Mouse (Mus musculus) heart, postnatal 10 days (tissue): ENCODE data around the gene Dbx1. TPM values are rescaled to one million over a fixed set of nuclear protein-coding genes. Genes with fewer than 3 reads are reported as not detected.

Source experiments
- DNase-seq, 2 experiments: peaks; one replicate each; pipeline ENCODE4 v3.0.0; 2021
- intact Hi-C: fragments of 180-260 bp; cut with DNase I; formaldehyde crosslinking; loops from one replicate; pipeline ENCODE4 v1.15.1; 2025
- total RNA-seq, 2 experiments: library from RNA; stranded (reverse); gene quantifications; 2 replicates each; pipeline ENCODE4 v1.2.3; 2021

The Dbx1 gene
- total RNA-seq, 2 experiments from 2014 or later, result not detected

GRCm38 (mm10) chr7:49633375-49633956, 3.2 kb downstream of the Dbx1 start:
- peak; percentile 31 to 32 for DNase-seq
- intact Hi-C loops, result no loop called here

GRCm38 (mm10) chr7:49632391-49632790, 4.3 kb downstream of the Dbx1 start:
- no peak for DNase-seq
- intact Hi-C loops, result no loop called here

GRCm38 (mm10) chr7:49631885-49632284, 4.8 kb downstream of the Dbx1 start:
- DNase-seq, result no peak
- intact Hi-C loops, result no loop called here

- no peak for DNase-seq
- intact Hi-C loops, result no loop called here
Observed at GRCm38 (mm10) chr7:49620160-49620559, 16.5 kb downstream of the Dbx1 start.

- intact Hi-C loops, result loop anchor here (5.0 kb wide), 1 partner anchor 305 kb away; no protein-coding TSS in a partner anchor
- DNase-seq, result no peak
Observed at GRCm38 (mm10) chr7:49617087-49617486, 19.6 kb downstream of the Dbx1 start.

GRCm38 (mm10) chr7:49616258-49616735, 20.4 kb downstream of the Dbx1 start:
- intact Hi-C loops, result loop anchor here (1.0 to 5.0 kb wide), 2 partner anchors 138 to 306 kb away; no protein-coding TSS in a partner anchor
- peak; percentile 56 to 81 for DNase-seq

GRCm38 (mm10) chr7:49604965-49605795, 31.5 kb downstream of the Dbx1 start:
- intact Hi-C loops, result no loop called here
- DNase-seq, result peak; percentile 38 to 53

- DNase-seq, result no peak
- intact Hi-C loops, result no loop called here
Observed at GRCm38 (mm10) chr7:49604244-49604643, 32.4 kb downstream of the Dbx1 start.

- intact Hi-C loops, result loop anchor here (1.0 kb wide), 1 partner anchor 133 kb away; no protein-coding TSS in a partner anchor
- peak; percentile 75 to 83 for DNase-seq
Observed at GRCm38 (mm10) chr7:49601191-49601975, 35.3 kb downstream of the Dbx1 start.

GRCm38 (mm10) chr7:49599950-49600349, 36.7 kb downstream of the Dbx1 start:
- intact Hi-C loops, result no loop called here
- no peak for DNase-seq

GRCm38 (mm10) chr7:49598225-49598624, 38.4 kb downstream of the Dbx1 start:
- intact Hi-C loops, result no loop called here

GRCm38 (mm10) chr7:49597776-49598175, 38.9 kb downstream of the Dbx1 start:
- intact Hi-C loops, result no loop called here
- DNase-seq, result no peak

More at GRCm38 (mm10) chr7:49598225-49598624, 38.4 kb downstream of the Dbx1 start:
- DNase-seq, result no peak

GRCm38 (mm10) chr7:49589635-49590034, 47.0 kb downstream of the Dbx1 start:
- intact Hi-C loops, result no loop called here
- no peak for DNase-seq

GRCm38 (mm10) chr7:49586530-49587120, 50.0 kb downstream of the Dbx1 start:
- DNase-seq, result no peak
- intact Hi-C loops, result no loop called here

GRCm38 (mm10) chr7:49583176-49583575, 53.5 kb downstream of the Dbx1 start:
- intact Hi-C loops, result no loop called here
- DNase-seq, result no peak

GRCm38 (mm10) chr7:49582551-49582950, 54.1 kb downstream of the Dbx1 start:
- no peak for DNase-seq
- intact Hi-C loops, result no loop called here

- intact Hi-C loops, result no loop called here
- no peak for DNase-seq
Observed at GRCm38 (mm10) chr7:49581951-49582350, 54.7 kb downstream of the Dbx1 start.
